Mouse (Mus musculus) spleen, adult 2 months (tissue): ENCODE measurements around the gene Sh3pxd2b. TPM values are rescaled to one million over a fixed set of nuclear protein-coding genes. Genes with fewer than 3 reads are reported as not detected.

Source experiments
- DNase-seq, 2 experiments: peaks; one replicate each; pipeline versions ENCODE4 v3.0.0 to v3.0.0-alpha.2; 2012 to 2021; ENCODE audit warnings: low spot score in 2 of 2, low read depth in 1 of 2
- H3K27ac ChIP-seq: fragments of 200-500 bp; 2 replicates; pipeline ENCODE4 v1.5.1; 2012; ENCODE audit warnings: low read length, inconsistent platforms; ENCODE audit not compliant: insufficient read depth
- H3K27me3 ChIP-seq: fragments of 200-500 bp; 2 replicates; pipeline ENCODE4 v1.6.1; 2012; ENCODE audit warnings: mild to moderate bottlenecking, moderate library complexity, low read length, inconsistent platforms; ENCODE audit not compliant: control insufficient read depth, insufficient read depth
- H3K36me3 ChIP-seq: fragments of 200-500 bp; 2 replicates; pipeline ENCODE4 v1.6.1; 2012; ENCODE audit warnings: mild to moderate bottlenecking, low read length, inconsistent platforms; ENCODE audit not compliant: control insufficient read depth, insufficient read depth
- H3K4me1 ChIP-seq: fragments of 200-500 bp; 2 replicates; pipeline ENCODE4 v1.6.1; 2011; ENCODE audit warnings: inconsistent platforms; ENCODE audit not compliant: control insufficient read depth, insufficient read depth, insufficient read length
- H3K4me3 ChIP-seq: fragments of 200-500 bp; 2 replicates; pipeline ENCODE4 v1.5.1; 2011; ENCODE audit warnings: mild to moderate bottlenecking, inconsistent platforms; ENCODE audit not compliant: insufficient read depth, insufficient read length; ENCODE audit errors: extremely low read depth
- CTCF ChIP-seq: fragments of 200-500 bp; IDR thresholded peaks from 2 replicates; pipeline ENCODE4 v1.5.1; 2011; ENCODE audit warnings: mild to moderate bottlenecking, inconsistent platforms; ENCODE audit not compliant: insufficient read depth, insufficient read length, insufficient replicate concordance; ENCODE audit errors: extremely low read depth
- POLR2A ChIP-seq: fragments of 200-500 bp; IDR thresholded peaks from 2 replicates; pipeline ENCODE4 v1.6.1; 2011; ENCODE audit warnings: low read depth, low read length, inconsistent platforms
- WGBS: fragments of 180-500 bp; shearing (Covaris S2); methylation state at CpG from one replicate; pipeline ENCODE4 v1.1.7; 2018; 5-methylcytosine and 5-hydroxymethylcytosine counted together
- polyA plus RNA-seq: library from polyadenylated mRNA; depleted of rRNA; stranded (reverse); fragments of >200 nt; gene quantifications from 2 replicates; pipeline ENCODE4 v1.2.3, GENCODE M21; 2012

The Sh3pxd2b gene
- polyA plus RNA-seq, 1 experiment: 2.8 TPM

GRCm38 (mm10) chr11:32363188-32363587, 15.6 kb downstream of the Sh3pxd2b start:
- DNase-seq: no peak
- H3K27me3 ChIP-seq: no peaks in the 10 kb centered on the region
- H3K27ac ChIP-seq: no peak overlapping the region
- H3K4me1 ChIP-seq: no peaks in the 10 kb centered on the region
- 80% methylated on average over 3 of the region's 3 CpGs for WGBS
- no peaks in the 10 kb centered on the region for H3K36me3 ChIP-seq
- TF ChIP-seq POLR2A: no peak
- no peak for TF ChIP-seq CTCF
- H3K4me3 ChIP-seq: no peak overlapping the region

GRCm38 (mm10) chr11:32363610-32364220, 16.1 kb downstream of the Sh3pxd2b start:
- no peak overlapping the region for H3K4me3 ChIP-seq
- 60% methylated on average over 3 of the region's 3 CpGs for WGBS
- no peak for DNase-seq
- H3K27ac ChIP-seq: no peak overlapping the region
- H3K27me3 ChIP-seq: no peaks in the 10 kb centered on the region
- no peaks in the 10 kb centered on the region for H3K36me3 ChIP-seq
- TF ChIP-seq POLR2A (no peak), CTCF (no peak)
- H3K4me1 ChIP-seq: no peaks in the 10 kb centered on the region

- WGBS: 58% methylated on average over 7 of the region's 7 CpGs
- no peaks in the 10 kb centered on the region for H3K36me3 ChIP-seq
- H3K27ac ChIP-seq: no peak overlapping the region
- no peaks in the 10 kb centered on the region for H3K27me3 ChIP-seq
- no peaks in the 10 kb centered on the region for H3K4me1 ChIP-seq
- no peak for DNase-seq
- H3K4me3 ChIP-seq: no peak overlapping the region
- TF ChIP-seq CTCF: no peak
- no peak for TF ChIP-seq POLR2A
These were observed 16.8 kb downstream of the Sh3pxd2b start for GRCm38 (mm10) chr11:32364375-32364774.

- H3K27ac ChIP-seq: no peak overlapping the region
- H3K4me1 ChIP-seq: no peaks in the 10 kb centered on the region
- H3K4me3 ChIP-seq: no peak overlapping the region
- TF ChIP-seq POLR2A: no peak
- no peak for TF ChIP-seq CTCF
- WGBS: 77% methylated on average over 4 of the region's 4 CpGs
- no peak for DNase-seq
- no peaks in the 10 kb centered on the region for H3K27me3 ChIP-seq
- no peaks in the 10 kb centered on the region for H3K36me3 ChIP-seq
These were observed 17.9 kb downstream of the Sh3pxd2b start for GRCm38 (mm10) chr11:32365498-32365897.

GRCm38 (mm10) chr11:32367056-32367455, 19.4 kb downstream of the Sh3pxd2b start:
- no peaks in the 10 kb centered on the region for H3K36me3 ChIP-seq
- no peak for TF ChIP-seq CTCF
- TF ChIP-seq POLR2A: no peak
- H3K4me3 ChIP-seq: no peak overlapping the region
- H3K27ac ChIP-seq: no peak overlapping the region
- no peaks in the 10 kb centered on the region for H3K27me3 ChIP-seq
- WGBS: 90% methylated on average over 2 of the region's 2 CpGs
- H3K4me1 ChIP-seq: no peaks in the 10 kb centered on the region
- no peak for DNase-seq

GRCm38 (mm10) chr11:32368986-32369385, 21.4 kb downstream of the Sh3pxd2b start:
- H3K27ac ChIP-seq: no peak overlapping the region
- no peaks in the 10 kb centered on the region for H3K4me1 ChIP-seq
- no peaks in the 10 kb centered on the region for H3K36me3 ChIP-seq
- H3K27me3 ChIP-seq: no peaks in the 10 kb centered on the region
- no peak overlapping the region for H3K4me3 ChIP-seq
- WGBS: 87% methylated on average over 3 of the region's 3 CpGs
- DNase-seq: no peak
- no peak for TF ChIP-seq CTCF
- TF ChIP-seq POLR2A: no peak

- no peak overlapping the region for H3K27ac ChIP-seq
- TF ChIP-seq CTCF: no peak
- TF ChIP-seq POLR2A: no peak
- H3K27me3 ChIP-seq: no peaks in the 10 kb centered on the region
- H3K4me3 ChIP-seq: no peak overlapping the region
- 83% methylated on average over 1 of the region's 1 CpGs for WGBS
- no peaks in the 10 kb centered on the region for H3K36me3 ChIP-seq
- DNase-seq: no peak
- no peaks in the 10 kb centered on the region for H3K4me1 ChIP-seq
These were observed 23.3 kb downstream of the Sh3pxd2b start for GRCm38 (mm10) chr11:32370881-32371280.
